Comparison of ENCODE assay signal across 15 mouse cellular contexts in the genomic region with DNA sequence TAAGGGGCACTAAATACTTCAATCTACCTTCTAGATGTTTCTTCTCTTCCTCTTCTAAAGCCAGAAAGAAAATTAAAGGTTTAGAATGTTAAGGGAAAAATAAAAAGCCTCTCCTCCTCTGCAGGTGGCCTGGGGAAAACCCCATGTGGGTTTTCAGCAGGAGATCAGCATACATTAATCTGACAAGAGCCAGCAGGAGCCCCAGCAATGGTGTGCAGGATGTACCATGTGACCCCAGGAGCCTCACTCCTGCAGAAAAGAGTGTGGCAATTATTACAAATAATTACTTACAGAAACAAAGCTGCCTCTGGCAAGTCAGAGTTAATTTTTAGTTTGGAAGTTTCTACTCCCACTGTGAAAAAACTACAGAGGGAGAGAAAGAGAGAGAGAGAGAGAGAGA.
DNase-seq lines count a peak whose midpoint lies in the region; ATAC-seq and TF ChIP-seq lines count a peak whose summit lies in the region.
"Had no signal": no experiment of that assay in that cellular context is flagged by ENCODE, and none has a peak within 500 bp of the region (broad histone marks: within the 10 kb centered on the region; RNA-seq: fewer than 3 reads in every experiment).

No protein-coding gene starts in this region.

- no peaks in the 10 kb centered on the region for H3K36me3 ChIP-seq in midbrain, embryonic 11.5 days (ENCODE audit: control insufficient read depth, insufficient read depth, low read length)
- no peaks in the 10 kb centered on the region for H3K36me3 ChIP-seq in midbrain, postnatal 0 days (ENCODE audit: insufficient read depth, low read length)
- H3K36me3 ChIP-seq in embryonic facial prominence, embryonic 10.5 days (replicated peaks) = no peaks in the 10 kb centered on the region
- H3K36me3 ChIP-seq in forebrain, embryonic 16.5 days (ENCODE audit: control insufficient read depth, insufficient read depth) = no peaks in the 10 kb centered on the region
- H3K36me3 ChIP-seq in neural tube, embryonic 13.5 days = no peaks in the 10 kb centered on the region
- H3K36me3 ChIP-seq: embryonic facial prominence, embryonic 15.5 days had no signal

- H3K4me1 ChIP-seq in midbrain, embryonic 11.5 days (ENCODE audit: control insufficient read depth, insufficient read depth, low read length) = 0 out of 2 replicates have a peak, but pooled peaks cover 2% of the 10 kb centered on the region
- H3K4me1 ChIP-seq in midbrain, postnatal 0 days (ENCODE audit: insufficient read depth, low read length) = no peaks in the 10 kb centered on the region
- H3K4me1 ChIP-seq in embryonic facial prominence, embryonic 10.5 days = peaks cover 4% of the 10 kb centered on the region; the same call in 1 of the 2 replicates
- peaks cover 2% of the 10 kb centered on the region; the same call in 1 of the 2 replicates for H3K4me1 ChIP-seq in forebrain, embryonic 16.5 days (replicated peaks; ENCODE audit: control insufficient read depth, insufficient read depth, low read length)
- H3K4me1 ChIP-seq in neural tube, embryonic 13.5 days (replicated peaks) = peaks cover 9% of the 10 kb centered on the region; the same call in 1 of the 2 replicates
- H3K4me1 ChIP-seq: embryonic facial prominence, embryonic 15.5 days had no signal

- no peak overlapping the region for H3K27ac ChIP-seq in midbrain, embryonic 11.5 days (ENCODE audit: low read depth, low read length)
- H3K27ac ChIP-seq in midbrain, postnatal 0 days (ENCODE audit: low read depth, low read length) = no peak overlapping the region
- no peak overlapping the region for H3K27ac ChIP-seq in embryonic facial prominence, embryonic 10.5 days (replicated peaks)
- no peak overlapping the region for H3K27ac ChIP-seq in forebrain, embryonic 16.5 days (ENCODE audit: low read length)
- no peak overlapping the region for H3K27ac ChIP-seq in neural tube, embryonic 13.5 days (replicated peaks)
- H3K27ac ChIP-seq: embryonic facial prominence, embryonic 15.5 days; layer of hippocampus, adult 2 months had no signal

- intact Hi-C loops in left cerebral cortex, postnatal 10 days (cut with DNase I) = no loop called here

- no peak overlapping the region for H3K9ac ChIP-seq in midbrain, embryonic 11.5 days (ENCODE audit: low read length)
- no peak overlapping the region for H3K9ac ChIP-seq in midbrain, postnatal 0 days (replicated peaks; ENCODE audit: low read length, poor library complexity, severe bottlenecking)
- H3K9ac ChIP-seq in forebrain, embryonic 16.5 days (replicated peaks; ENCODE audit: low read depth, low read length) = no peak overlapping the region
- H3K9ac ChIP-seq in neural tube, embryonic 13.5 days = no peak overlapping the region
- H3K9ac ChIP-seq: embryonic facial prominence, embryonic 15.5 days; lung, embryonic 14.5 days had no signal

- no peaks in the 10 kb centered on the region for H3K9me3 ChIP-seq in midbrain, embryonic 11.5 days (ENCODE audit: control insufficient read depth, low read length)
- H3K9me3 ChIP-seq in midbrain, postnatal 0 days (ENCODE audit: low read length) = no peaks in the 10 kb centered on the region
- H3K9me3 ChIP-seq in embryonic facial prominence, embryonic 10.5 days = no peaks in the 10 kb centered on the region
- no peaks in the 10 kb centered on the region for H3K9me3 ChIP-seq in forebrain, embryonic 16.5 days (ENCODE audit: control insufficient read depth, low read length)
- no peaks in the 10 kb centered on the region for H3K9me3 ChIP-seq in neural tube, embryonic 13.5 days
- H3K9me3 ChIP-seq: embryonic facial prominence, embryonic 15.5 days had no signal

- ATAC-seq in midbrain, embryonic 11.5 days (ENCODE audit: low FRiP score) = 0 out of 2 replicates have a peak, but pooled peaks have one; percentile 73
- ATAC-seq in midbrain, postnatal 0 days (ENCODE audit: low FRiP score) = no peak
- peak; percentile 64 for ATAC-seq in forebrain, embryonic 16.5 days
- ATAC-seq in neural tube, embryonic 13.5 days (ENCODE audit: low read depth) = 0 out of 2 replicates have a peak, but pooled peaks have one; percentile 43

- TF ChIP-seq CTCF in midbrain, postnatal 0 days (IDR thresholded peaks at IDR 0.05) = no peak

- no peak for DNase-seq in midbrain, embryonic 11.5 days (ENCODE audit: low spot score, missing footprints)
- no peak for DNase-seq in midbrain, postnatal 0 days (ENCODE audit: low spot score)
- DNase-seq in embryonic facial prominence, embryonic 10.5 days (ENCODE audit: low spot score) = peak; percentile 38
- no peak for DNase-seq in left cerebral cortex, postnatal 10 days (ENCODE audit: extremely low spot score in 1 of 2, low spot score in 2 of 2)
- no peak for DNase-seq in cerebellum, postnatal 25 days
- DNase-seq: adrenal gland, postnatal 14 days; cerebellum, postnatal 10 days; gastrocnemius, postnatal 36 days; lung, embryonic 14.5 days had no signal

- H3K27me3 ChIP-seq in midbrain, embryonic 11.5 days (ENCODE audit: control insufficient read depth, insufficient read depth, low read length) = no peaks in the 10 kb centered on the region
- no peaks in the 10 kb centered on the region for H3K27me3 ChIP-seq in midbrain, postnatal 0 days (ENCODE audit: insufficient read depth, low read length)
- H3K27me3 ChIP-seq in embryonic facial prominence, embryonic 10.5 days (replicated peaks; ENCODE audit: low read depth, poor library complexity, severe bottlenecking) = no peaks in the 10 kb centered on the region
- H3K27me3 ChIP-seq in forebrain, embryonic 16.5 days (replicated peaks; ENCODE audit: control insufficient read depth, insufficient read depth, low read length) = no peaks in the 10 kb centered on the region
- H3K27me3 ChIP-seq in neural tube, embryonic 13.5 days = no peaks in the 10 kb centered on the region
- H3K27me3 ChIP-seq: embryonic facial prominence, embryonic 15.5 days had no signal

- H3K4me2 ChIP-seq in midbrain, embryonic 11.5 days = no peak overlapping the region
- H3K4me2 ChIP-seq in midbrain, postnatal 0 days (ENCODE audit: low read depth, low read length, poor library complexity, severe bottlenecking) = no peak overlapping the region
- H3K4me2 ChIP-seq in forebrain, embryonic 16.5 days (ENCODE audit: low read length) = no peak overlapping the region
- H3K4me2 ChIP-seq in neural tube, embryonic 13.5 days = no peak overlapping the region
- H3K4me2 ChIP-seq: embryonic facial prominence, embryonic 15.5 days; heart, embryonic 11.5 days; lung, embryonic 14.5 days had no signal

- no peak overlapping the region for H3K4me3 ChIP-seq in midbrain, embryonic 11.5 days (ENCODE audit: low read depth, low read length)
- no peak overlapping the region for H3K4me3 ChIP-seq in midbrain, postnatal 0 days (ENCODE audit: low read depth, low read length)
- H3K4me3 ChIP-seq in embryonic facial prominence, embryonic 10.5 days = no peak overlapping the region
- H3K4me3 ChIP-seq in forebrain, embryonic 16.5 days (replicated peaks; ENCODE audit: low read length) = no peak overlapping the region
- H3K4me3 ChIP-seq in neural tube, embryonic 13.5 days = no peak overlapping the region
- H3K4me3 ChIP-seq: embryonic facial prominence, embryonic 15.5 days; layer of hippocampus, adult 2 months; myocyte had no signal
